Mouse (Mus musculus): ENCODE measurements around the gene Cct2.
A peak's percentile ranks its signal among the peaks of the same experiment; 100 is the strongest.
"Not testable (repeated sequence)": the region's sequence is repeated elsewhere in the genome, so short reads cannot be mapped to it uniquely, and the experiment has no call there.

Cct2 gene

DNA sequence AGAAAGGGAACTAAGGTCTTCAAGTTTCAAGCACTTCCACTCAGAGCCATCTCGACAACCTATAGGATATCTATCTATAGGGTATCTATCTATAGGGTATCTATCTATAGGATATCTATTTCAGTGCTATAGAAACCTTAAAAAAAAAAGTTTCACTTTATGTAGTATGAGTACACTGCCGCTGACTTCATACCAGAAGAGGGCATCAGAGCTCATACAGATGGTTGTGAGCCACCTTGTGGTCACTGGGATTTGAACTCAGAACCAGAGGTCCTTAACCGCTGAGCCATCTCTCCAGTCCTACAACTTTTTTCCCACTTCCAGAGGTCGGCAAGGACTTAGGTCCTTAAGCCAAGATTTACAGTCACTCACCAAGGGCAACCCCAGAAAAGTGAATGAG lies 7.9 kb downstream of the Cct2 start:
- DNase-seq (ENCODE audit: low spot score in 2 of 2) = no peak

DNA sequence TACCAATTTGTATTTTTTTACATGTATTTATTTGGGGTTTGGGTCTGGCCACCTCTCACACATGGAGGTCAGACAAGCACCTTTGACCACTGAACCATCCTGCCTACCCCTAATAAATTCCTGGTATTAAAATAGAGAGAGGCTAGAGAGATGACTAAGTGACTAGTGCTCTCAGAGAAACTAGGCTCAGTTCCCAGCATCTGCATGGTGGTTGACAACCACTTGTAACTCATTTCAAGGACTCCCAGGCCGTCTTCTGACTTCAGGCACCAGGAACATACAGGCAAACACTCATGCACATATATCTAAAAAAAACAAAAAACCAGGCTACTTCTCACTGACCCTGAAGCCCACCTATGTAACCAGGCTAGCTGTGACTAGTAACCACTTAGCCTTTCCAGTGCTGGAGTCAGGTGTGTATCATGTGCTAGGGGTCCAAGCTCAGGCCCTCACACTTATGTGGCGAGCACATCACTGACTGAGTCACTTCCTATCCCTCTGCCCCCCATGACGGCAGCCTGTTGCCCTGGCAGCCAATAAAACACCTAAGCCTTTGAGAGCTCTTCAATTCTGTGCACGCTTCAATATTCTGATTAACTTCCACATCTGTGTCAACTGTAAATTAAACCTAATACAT lies 13.5 kb downstream of the Cct2 start:
- no peak for DNase-seq (ENCODE audit: low spot score in 2 of 2)

DNA sequence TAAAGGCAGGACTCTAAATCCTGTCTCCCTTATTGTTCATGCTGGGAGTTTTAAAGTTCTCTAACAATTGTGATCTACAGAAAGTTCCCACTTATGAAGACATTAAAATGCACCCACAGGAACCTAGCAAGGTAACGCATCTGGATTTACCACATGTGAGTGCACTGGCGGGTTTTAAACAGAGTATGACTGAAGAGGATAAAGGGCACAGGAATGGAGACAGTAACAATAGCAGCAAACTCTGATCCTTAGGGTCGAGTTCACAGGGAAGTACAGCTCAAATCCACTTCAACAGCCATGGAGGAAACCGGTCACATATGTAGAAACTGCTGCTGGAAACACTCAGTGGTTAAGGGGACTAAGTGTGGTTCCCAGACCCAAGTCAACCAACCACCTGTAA lies 14.4 kb downstream of the Cct2 start:
- no peak for DNase-seq (ENCODE audit: low spot score in 2 of 2)

DNA sequence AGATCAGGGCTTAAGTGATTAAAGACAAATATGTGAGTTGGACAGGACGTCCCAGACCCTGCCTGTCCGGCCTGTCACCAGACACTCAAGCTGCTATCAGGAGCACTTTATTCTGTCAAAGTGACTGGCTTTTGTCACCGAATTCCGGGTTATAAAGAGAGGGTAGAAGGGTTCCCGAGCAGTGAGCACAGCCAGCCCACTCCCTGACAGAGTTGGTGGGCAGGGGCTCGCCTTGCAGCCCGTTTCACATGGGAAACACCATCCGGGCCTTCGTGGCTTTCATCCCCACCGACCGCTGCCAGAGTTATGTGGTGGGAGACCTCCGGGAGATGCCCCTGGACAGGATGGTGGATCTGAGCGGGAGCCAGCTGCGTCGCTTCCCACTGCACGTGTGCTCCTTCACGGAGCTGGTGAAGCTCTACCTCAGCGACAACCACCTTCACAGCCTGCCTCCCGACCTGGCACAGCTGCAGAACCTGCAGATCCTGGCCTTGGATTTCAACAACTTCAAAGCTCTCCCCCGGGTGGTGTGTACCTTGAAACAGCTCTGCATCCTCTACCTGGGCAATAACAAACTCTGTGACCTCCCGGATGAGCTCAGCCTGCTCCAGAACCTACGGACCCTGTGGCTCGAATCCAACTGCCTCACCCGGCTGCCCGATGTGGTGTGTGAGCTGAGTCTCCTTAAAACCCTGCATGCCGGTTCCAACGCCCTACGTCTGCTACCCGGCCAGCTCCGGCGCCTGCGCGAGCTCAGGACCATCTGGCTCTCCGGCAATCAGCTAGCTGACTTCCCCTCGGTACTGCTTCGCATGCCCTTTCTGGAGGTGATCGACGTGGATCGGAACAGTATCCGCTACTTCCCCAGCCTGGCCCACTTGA lies 18.2 kb downstream of the Cct2 start, which contains the start of gene Lrrc10:
Lrrc10 (plus strand) TSS at position 167 of the 882 bp plus-strand sequence.
- DNase-seq (ENCODE audit: low spot score in 2 of 2) = peak in 1 of 2 experiments; percentile 25

DNA sequence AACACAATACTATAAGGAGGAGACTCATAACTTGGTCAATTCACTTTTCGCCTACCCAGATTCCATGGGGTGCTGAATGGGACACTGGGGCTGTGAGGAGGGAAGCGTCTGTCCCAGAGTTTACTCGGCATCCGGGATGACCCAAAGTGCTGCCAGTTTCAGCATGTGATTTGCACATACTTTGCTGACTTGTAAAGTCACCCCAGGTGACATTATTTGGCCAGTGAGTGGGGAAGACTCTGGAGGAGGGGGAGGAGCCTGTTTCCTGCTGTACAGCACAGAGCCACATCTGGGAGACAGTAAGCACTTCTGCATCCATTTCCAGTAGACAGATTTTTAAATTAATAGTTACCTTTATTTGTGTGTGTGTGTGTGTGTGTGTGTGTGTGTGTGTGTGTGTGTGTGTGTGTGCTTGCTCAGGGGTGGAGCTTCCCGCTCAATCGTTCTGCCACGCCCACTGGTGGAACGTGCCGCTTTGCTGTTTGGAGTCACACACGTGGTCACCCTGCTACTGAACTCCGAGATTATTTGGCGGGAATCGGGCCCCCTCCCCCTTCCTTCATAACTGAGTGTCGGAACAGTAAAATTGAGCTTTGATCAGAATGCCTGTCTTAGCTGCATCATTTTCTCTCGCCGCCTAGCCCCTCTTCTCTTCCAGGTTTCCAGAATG lies 20.0 kb downstream of the Cct2 start:
- DNase-seq (ENCODE audit: low spot score in 2 of 2) = not testable (repeated sequence)

DNA sequence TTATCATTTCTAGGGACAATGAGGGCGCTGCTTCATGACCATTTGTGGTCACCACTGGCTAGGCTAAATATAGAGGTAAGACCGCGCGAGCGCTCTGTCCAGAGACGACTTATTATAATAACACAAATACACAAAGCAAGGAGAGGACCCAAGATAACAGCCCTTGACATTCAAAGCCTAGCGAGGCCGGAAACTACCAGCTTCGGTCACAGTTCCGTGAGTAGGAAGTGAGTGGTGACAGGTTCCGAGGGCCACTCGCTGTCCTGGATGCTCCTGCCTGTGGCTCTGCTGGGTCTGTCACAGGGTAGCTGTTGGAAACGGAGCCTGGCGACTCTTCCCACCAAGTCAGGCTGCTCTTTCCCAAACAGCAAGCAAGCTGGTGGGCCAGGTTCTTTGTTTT lies 21.3 kb downstream of the Cct2 start:
- no peak for DNase-seq (ENCODE audit: low spot score in 2 of 2)

DNA sequence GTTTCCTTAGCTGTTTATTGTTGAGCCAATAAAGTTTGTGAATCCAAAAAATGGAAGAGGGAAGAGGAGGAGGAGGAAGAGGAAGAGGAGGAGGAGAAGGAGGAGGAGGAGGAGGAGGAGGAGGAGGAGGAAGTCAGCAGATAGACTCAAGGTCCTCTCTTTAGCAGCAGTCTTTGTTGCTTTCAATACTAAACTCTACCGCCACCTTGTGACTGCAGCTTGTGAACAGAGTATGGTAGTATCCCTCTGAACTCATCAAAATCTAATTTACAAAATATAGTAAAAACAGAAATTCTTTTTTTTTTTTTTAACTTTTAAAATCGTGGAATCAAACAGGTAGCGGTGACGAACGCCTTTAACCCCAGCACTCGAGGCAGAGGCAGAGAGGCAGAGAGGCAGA lies 23.3 kb downstream of the Cct2 start:
- DNase-seq (ENCODE audit: low spot score in 2 of 2) = no peak

DNA sequence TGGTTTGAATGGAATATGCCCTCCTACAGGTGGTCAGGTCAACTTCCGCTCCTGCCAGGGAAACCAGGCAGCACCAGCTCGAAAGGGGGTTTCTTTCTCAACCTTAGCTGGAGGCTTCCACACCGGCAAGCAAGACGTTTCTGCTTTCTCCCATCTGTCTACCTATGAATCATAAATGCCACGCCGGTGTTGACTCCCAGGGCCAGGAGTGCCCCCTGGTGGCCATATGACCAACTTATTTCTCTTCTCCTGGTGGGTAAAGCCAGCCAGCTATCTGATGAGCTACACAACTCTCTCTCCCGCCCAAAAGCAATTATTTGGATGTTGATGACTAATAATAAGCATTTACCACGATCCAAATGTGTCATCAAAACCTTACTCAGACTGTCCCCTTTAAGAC lies 29.8 kb downstream of the Cct2 start:
- DNase-seq (ENCODE audit: low spot score in 2 of 2) = peak; percentile 55 to 81

DNA sequence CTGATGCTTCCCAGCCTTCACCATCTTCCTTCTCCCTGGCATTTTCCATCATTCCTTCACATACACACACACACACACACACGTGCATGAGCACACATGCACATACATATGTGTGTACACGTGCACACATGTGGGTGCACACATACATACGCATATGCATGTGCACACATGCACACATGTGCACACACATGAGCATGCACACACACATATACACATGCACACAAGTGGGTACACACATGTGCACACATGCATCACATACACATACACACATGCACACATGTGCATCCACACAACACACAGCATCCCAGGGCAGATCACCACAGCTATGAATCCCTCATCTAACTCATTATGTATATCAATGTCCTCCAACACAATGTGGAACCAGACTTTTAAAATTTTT lies 32.5 kb downstream of the Cct2 start:
- DNase-seq (ENCODE audit: low spot score in 2 of 2) = no peak

DNA sequence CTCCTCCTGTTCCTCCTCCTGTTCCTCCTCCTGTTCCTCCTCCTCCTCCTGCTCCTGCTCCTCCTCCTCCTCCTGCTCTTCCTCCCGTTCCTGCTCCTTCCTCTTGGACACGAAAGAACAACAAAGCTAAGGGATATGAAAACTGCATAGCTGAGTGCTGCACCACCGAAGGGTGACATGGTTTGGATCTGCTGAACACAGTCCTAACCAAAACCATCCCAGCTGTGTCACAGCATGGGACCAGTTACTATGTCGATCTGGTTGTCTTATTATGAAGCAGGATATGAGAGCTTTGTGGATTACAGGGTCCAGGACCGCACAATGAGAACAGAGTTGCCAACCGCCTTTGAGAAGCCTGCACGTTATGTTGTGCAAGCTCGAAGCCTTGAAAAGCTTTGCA lies 37.4 kb downstream of the Cct2 start:
- DNase-seq (ENCODE audit: low spot score in 2 of 2) = no peak

DNA sequence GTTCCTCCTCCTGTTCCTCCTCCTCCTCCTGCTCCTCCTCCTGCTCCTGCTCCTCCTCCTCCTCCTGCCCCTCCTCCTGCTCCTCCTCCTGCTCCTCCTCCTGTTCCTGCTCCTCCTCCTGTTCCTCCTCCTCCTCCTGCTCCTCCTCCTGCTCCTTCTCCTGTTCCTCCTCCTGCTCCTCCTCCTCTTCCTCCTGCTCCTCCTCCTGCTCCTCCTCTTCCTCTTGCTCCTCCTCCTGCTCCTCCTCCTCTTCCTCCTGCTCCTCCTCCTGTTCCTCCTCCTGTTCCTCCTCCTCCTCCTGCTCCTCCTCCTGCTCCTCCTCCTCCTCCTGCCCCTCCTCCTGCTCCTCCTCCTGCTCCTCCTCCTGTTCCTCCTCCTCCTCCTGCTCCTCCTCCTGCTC lies 37.8 kb downstream of the Cct2 start:
- not testable (repeated sequence) for DNase-seq (ENCODE audit: low spot score in 2 of 2)

DNA sequence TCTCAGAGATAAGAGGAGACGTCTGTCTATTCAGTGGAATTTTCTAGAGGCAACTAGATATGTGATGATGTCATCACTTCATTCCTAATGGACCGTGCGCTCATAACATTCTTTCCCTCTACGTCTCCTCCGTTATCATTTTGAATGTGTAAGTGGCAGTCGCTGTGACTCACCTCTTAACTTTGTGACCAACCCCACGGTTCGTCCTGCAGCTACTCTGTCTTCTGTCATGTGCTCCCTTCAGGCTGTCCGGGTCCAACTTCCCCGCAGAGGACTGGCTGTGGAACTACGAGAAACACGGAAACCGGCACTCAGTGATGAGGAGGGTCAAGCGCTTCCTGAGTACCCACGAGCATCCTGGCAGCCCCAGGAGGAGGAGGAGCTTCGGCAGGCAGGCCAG lies 39.9 kb downstream of the Cct2 start:
- DNase-seq (ENCODE audit: low spot score in 2 of 2) = no peak

DNA sequence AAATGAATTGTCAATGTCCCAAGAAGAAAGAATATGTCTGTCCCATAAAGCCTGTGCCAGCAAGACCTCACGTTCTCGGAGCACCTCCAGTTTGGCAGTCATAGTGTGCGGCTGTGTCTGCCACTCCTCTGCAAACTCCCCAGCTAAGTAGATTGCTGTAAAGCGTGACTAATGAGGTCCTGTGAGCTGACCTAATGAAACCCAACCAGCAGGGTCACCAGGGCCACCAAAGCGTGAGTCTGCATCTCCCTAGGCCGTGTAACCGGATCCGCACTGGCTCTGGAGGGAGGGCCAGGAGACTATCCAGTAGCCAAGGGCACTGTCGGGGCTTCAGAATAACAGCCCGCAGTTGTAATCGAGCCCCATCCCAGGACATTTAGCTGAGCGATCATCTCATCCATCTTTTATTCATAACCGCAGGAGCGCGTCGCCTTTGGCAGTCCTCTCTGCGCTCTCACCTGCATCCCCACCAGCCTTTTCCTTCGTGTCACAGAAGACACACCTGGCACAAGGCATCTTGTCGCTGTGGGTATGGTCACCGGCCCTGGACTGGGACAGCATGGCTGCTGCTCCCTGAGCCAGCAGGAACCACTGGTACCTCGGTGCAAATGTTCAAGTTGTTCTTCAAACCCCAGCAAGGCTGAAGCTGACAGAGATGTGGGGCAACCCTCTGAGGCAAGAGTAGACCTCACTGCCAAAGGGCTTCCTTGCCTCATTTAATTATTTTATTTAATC lies 42.4 kb downstream of the Cct2 start:
- DNase-seq (ENCODE audit: low spot score in 2 of 2) = no peak

DNA sequence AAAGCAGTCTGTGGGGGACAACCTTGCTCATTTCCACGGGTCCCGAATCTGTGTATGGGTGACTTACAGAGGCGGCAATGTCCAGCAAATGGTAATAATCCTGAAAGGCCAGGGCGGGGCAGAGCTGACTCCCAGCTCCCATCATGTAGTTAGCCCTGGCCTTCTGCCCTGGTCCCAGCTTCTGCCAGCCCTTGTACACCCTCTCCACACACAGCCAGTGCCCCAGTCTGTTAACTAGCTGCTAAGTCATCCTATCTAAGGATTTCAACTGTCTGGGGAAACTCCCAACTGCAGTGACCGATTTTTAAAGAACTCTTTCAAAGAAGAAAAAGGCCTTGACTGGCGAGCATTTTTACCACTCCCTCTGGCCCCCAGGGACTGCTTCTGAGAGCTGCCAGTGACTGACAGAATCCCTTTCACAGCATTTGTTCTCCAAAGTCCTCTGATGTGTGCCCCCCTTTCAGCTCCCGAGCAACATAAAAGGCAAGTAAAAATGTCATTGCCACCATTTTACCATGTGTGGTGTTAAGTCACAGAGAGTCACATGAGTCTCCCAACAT lies 45.3 kb downstream of the Cct2 start:
- peak in 1 of 2 experiments; percentile 11 for DNase-seq (ENCODE audit: low spot score in 2 of 2)

DNA sequence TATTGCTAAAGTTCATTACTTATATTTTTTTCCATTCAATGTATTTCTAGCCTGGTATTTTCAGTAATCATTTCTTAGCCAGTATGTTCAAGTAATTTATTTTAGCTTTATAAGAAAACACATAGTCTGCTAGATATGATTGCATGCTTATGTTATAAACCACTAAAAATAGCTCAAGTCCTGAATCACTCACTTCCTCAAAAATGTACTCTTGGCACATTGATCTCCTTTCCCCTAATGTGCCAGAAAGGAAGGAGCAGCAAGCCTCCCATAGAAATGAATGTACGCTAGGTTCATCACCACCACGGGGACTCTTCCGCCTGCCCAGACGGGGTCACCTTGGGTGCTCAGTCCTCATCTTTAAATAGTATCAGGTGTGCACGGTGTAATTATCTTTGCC lies 49.0 kb downstream of the Cct2 start:
- DNase-seq (ENCODE audit: low spot score in 2 of 2) = no peak

DNA sequence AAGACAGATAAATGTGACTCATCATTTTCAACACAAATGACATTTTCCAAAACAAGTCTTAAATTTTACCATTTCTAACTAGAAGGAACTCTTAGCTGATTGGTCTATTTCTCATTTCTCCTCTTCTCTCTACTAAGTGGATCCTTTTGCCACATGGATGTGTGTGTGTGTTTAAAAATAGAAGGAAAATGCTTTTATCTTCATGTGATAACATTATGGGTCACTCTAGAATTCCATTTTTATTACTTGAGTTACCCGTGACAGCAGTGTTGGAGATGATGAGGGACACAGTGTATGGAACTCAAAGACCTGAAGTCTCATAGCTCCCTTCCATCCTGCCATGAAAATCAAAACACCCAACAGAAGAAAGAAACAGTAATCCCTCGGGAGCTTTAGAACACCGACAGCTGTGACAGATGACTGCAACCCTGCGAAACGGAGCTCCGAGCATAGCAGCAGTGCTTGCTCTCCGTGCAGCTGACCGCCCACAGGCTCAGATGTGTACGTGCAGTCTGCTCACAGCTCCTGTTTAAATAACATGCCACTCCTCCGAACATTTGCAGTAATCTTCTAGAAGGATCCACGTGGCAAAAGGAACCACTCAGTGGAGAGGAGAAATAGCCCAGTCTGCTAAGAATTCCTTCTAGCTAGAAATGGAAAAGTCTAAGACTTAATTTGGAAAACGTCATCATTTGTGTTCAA lies 49.8 kb downstream of the Cct2 start:
- no peak for DNase-seq (ENCODE audit: low spot score in 2 of 2)

DNA sequence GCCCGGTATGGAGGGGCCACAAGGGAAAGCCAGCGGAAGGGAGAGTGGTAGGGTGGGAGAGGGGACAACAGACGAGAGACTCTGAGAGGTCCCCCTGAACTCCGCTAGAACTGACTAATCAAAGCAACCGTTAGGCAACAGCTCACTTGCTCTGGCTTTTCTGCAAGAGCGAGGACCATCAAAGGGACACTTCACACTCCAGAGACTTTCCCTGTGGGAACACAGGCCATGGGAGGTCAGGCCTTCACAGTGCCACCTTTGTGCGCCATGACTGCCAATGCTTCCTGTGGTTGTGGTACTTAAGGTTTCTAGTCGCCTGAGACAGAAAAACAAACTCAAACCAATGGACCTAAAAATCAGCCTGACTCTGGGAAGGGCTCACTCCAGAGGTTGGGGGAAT lies 52.6 kb downstream of the Cct2 start:
- DNase-seq (ENCODE audit: low spot score in 2 of 2) = no peak

DNA sequence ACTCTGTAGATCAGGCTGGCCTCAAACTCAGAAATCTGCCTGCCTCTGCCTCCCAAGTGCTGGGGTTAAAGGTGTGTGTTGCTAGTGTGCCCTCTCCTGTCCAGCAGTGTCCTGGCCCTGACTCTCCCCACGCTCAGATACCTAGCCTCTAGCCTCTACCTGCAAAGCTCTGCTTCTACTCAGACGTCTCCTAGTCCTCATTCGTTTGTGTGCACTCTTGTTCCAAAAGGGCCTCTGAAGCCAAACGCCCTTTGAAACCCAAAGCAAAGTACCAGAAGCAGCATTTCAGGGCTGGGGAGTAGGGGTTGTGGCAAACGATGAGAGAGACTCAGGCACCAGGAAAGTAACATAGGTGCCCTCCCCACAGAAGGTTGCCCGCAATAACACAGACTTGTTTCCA lies 53.9 kb downstream of the Cct2 start:
- DNase-seq (ENCODE audit: low spot score in 2 of 2) = no peak

DNA sequence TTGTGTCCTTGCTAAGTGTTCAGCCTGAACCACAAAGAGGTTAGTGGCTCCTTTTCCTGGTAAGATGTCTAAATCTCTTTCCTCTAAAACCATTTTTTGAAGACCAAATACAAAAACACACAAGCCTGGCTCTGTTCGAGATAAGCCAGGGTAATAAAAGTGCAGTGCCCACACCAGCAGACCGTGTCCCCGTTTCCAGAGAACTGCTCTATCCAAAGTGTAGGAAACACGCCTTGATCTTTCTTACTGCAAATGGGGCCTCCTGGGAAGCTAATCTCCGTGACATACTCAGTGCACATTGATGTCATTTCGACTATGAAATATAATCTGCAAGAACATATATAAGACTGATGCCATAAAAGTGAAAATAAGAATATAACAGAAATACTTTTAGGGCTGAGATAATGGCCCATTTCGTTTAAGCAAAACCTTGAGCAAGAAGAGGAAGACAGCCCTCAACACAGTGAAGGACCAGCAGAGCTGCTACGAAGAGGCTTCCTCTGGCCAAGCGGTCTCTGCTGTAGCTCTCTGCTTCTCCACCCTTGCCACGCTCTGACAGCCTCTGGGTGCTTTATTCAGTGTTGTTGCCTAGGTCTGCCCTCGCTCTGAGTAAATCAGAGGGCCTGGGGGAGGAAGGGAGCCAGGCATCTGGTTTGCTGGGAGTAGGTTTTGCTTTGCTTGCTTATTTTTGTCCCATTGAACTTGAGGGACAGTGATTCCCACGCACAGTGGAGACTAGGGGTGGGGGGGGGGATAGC lies 57.7 kb downstream of the Cct2 start:
- no peak for DNase-seq (ENCODE audit: low spot score in 2 of 2)

DNA sequence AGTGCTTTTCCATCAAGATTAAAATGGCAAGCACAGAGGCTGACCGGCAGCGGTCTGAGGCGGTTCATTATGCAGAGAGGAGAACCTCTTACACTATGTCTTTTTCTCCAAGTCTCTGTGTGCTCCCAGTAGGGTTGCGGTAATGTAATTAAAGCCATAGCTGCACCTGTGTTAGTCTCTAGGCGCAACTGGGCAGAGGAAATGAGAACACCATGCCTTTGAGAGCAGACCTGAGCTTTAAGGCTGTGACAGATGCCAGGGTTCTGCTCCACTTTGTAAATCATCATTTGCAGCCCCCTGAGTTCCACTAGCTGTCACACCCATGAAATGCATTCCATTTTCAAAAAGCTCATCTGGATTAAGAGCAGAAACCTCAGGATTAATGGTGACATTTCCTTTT lies 58.9 kb downstream of the Cct2 start:
- no peak for DNase-seq (ENCODE audit: low spot score in 2 of 2)

All from cerebellum, postnatal 4 days (tissue).